Mouse (Mus musculus): Measurements from ENCODE around the gene Slc22a22.

- TF ChIP-seq CTCF (conservative IDR thresholded peaks at IDR 0.05; ENCODE audit: insufficient read depth, insufficient read length, low read depth, low read length): no peak
- no peak for TF ChIP-seq POLR2A (IDR thresholded peaks at IDR 0.05; ENCODE audit: low read depth, low read length)
Observed at GRCm38 (mm10) chr15:57398439-57399148, 78.8 kb downstream of the Slc22a22 start.
